Comparison of ENCODE assay signal across 8 mouse cellular contexts in the genomic region with DNA sequence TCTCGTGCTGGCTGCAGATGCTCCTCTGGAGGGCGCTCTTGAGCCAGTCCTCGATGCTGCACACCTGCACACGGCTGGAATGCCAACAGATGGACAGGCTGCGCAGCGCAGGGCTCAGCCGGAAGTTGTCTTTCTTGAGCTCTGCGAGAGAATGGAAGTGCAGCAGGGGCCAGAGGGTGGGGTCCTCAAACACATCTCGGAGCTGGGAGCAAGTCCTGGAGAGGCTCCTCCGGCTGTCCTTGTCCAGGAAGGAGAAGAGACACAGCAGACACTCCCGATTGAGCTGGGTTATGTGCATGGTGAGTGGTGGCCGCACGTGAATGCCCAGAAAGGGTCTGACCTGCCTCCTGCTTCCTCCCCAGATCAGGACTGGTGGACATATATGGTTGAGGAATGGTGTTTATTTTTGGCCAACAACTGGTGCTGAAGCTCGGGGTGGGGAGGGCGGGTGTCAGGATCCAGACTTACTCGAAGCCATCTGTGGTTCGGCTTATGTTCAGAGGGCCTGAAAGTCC. TPM values are rescaled to one million over a fixed set of nuclear protein-coding genes. Genes with fewer than 3 reads are reported as not detected.
DNase-seq lines count a peak whose midpoint lies in the region; ATAC-seq and TF ChIP-seq lines count a peak whose summit lies in the region.

A gene (minus strand): TSS at position 338 of the 515 bp plus-strand sequence.

- no peaks in the 10 kb centered on the region for H3K9me3 ChIP-seq in ES-E14 (ENCODE audit: control insufficient read depth, insufficient read depth, low read depth, low read length)
- no peaks in the 10 kb centered on the region for H3K9me3 ChIP-seq in embryonic facial prominence, embryonic 12.5 days
- H3K9me3 ChIP-seq in heart, embryonic 15.5 days (replicated peaks) = no peaks in the 10 kb centered on the region
- H3K9me3 ChIP-seq in kidney, postnatal 0 days (replicated peaks; ENCODE audit: low read length) = no peaks in the 10 kb centered on the region
- H3K9me3 ChIP-seq in lung, embryonic 16.5 days (ENCODE audit: control insufficient read depth, low read length) = no peaks in the 10 kb centered on the region

- H3K4me2 ChIP-seq in embryonic facial prominence, embryonic 12.5 days (replicated peaks) = no peak within 1 kb of the TSS
- peak within 1 kb of the TSS; percentile 97 for H3K4me2 ChIP-seq in heart, embryonic 15.5 days
- no peak within 1 kb of the TSS for H3K4me2 ChIP-seq in kidney, postnatal 0 days (ENCODE audit: low read length)
- H3K4me2 ChIP-seq in lung, embryonic 16.5 days (ENCODE audit: low read depth, low read length) = peak within 1 kb of the TSS; percentile 23; the same call in 1 of the 2 replicates

- peak; percentile 78 for TF ChIP-seq CTCF in kidney, postnatal 0 days (IDR thresholded peaks at IDR 0.05; ENCODE audit: low read depth)
- TF ChIP-seq CTCF in testis, adult 2 months (IDR thresholded peaks at IDR 0.05; ENCODE audit: control insufficient read depth, insufficient read depth, insufficient replicate concordance, low read depth, low read length) = peak; percentile 66; the same call in 1 of the 2 replicates

- H3K4me1 ChIP-seq in ES-E14 (ENCODE audit: control insufficient read depth in 2 of 2, insufficient read depth in 2 of 2, low read length in 2 of 2, poor library complexity in 1 of 2) = peaks cover 9 to 11% of the 10 kb centered on the region in 2 experiments; a peak in 3 of 4 replicates
- peaks cover 24% of the 10 kb centered on the region for H3K4me1 ChIP-seq in embryonic facial prominence, embryonic 12.5 days
- peaks cover 40% of the 10 kb centered on the region for H3K4me1 ChIP-seq in heart, embryonic 15.5 days (replicated peaks)
- peaks cover 6% of the 10 kb centered on the region; the same call in 1 of the 2 replicates for H3K4me1 ChIP-seq in kidney, postnatal 0 days (replicated peaks; ENCODE audit: insufficient read depth, low read length)
- H3K4me1 ChIP-seq in lung, embryonic 16.5 days (replicated peaks; ENCODE audit: control insufficient read depth, insufficient read depth, low read length) = peaks cover 16% of the 10 kb centered on the region
- peaks cover 21% of the 10 kb centered on the region for H3K4me1 ChIP-seq in testis, adult 2 months (ENCODE audit: control insufficient read depth, insufficient read depth, low read length)

- DNase-seq in A20 (ENCODE audit: low read depth, low spot score) (peak; percentile 46), ES-E14 (ENCODE audit: low read depth, low spot score) (peak; percentile 78)
- DNase-seq in kidney, postnatal 0 days (ENCODE audit: low spot score) = peak; percentile 24
- no peak for DNase-seq in Muller cell, postnatal 12 days (ENCODE audit: inconsistent ontology term)

- peak within 1 kb of the TSS; percentile 73; the same call in 1 of the 2 replicates for H3K27ac ChIP-seq in ES-E14 (ENCODE audit: insufficient read depth, low read depth, low read length, poor library complexity, severe bottlenecking)
- H3K27ac ChIP-seq in embryonic facial prominence, embryonic 12.5 days = peak within 1 kb of the TSS; percentile 92
- peak within 1 kb of the TSS; percentile 98 for H3K27ac ChIP-seq in heart, embryonic 15.5 days
- peak within 1 kb of the TSS; percentile 96 for H3K27ac ChIP-seq in kidney, postnatal 0 days
- H3K27ac ChIP-seq in lung, embryonic 16.5 days (ENCODE audit: low read length) = peak within 1 kb of the TSS; percentile 73
- peak within 1 kb of the TSS; percentile 63 for H3K27ac ChIP-seq in testis, adult 2 months (ENCODE audit: control insufficient read depth, insufficient read depth, low read depth, low read length)

- peaks cover 5% of the 10 kb centered on the region; the same call in 1 of the 2 replicates for H3K36me3 ChIP-seq in ES-E14 (ENCODE audit: control insufficient read depth, insufficient read depth, low read length, poor library complexity, severe bottlenecking)
- H3K36me3 ChIP-seq in embryonic facial prominence, embryonic 12.5 days = peaks cover 48% of the 10 kb centered on the region
- H3K36me3 ChIP-seq in heart, embryonic 15.5 days = peaks cover 32% of the 10 kb centered on the region
- H3K36me3 ChIP-seq in kidney, postnatal 0 days (ENCODE audit: insufficient read depth, low read length) = peaks cover 30% of the 10 kb centered on the region
- H3K36me3 ChIP-seq in lung, embryonic 16.5 days (ENCODE audit: control insufficient read depth, insufficient read depth, low read length) = peaks cover 27% of the 10 kb centered on the region
- no peaks in the 10 kb centered on the region; the same call in 1 of the 2 replicates for H3K36me3 ChIP-seq in testis, adult 2 months (ENCODE audit: control insufficient read depth, insufficient read depth, low read length)

- ATAC-seq in embryonic facial prominence, embryonic 12.5 days (ENCODE audit: insufficient number of reproducible peaks, insufficient read depth, low FRiP score, low TSS enrichment) = no peak
- peak; percentile 21 for ATAC-seq in heart, embryonic 15.5 days (replicated peaks; ENCODE audit: insufficient number of reproducible peaks, insufficient read depth, low FRiP score, low read depth)
- ATAC-seq in kidney, postnatal 0 days (replicated peaks; ENCODE audit: low FRiP score, low read depth) = no peak
- no peak for ATAC-seq in lung, embryonic 16.5 days (ENCODE audit: low read depth)

- no peaks in the 10 kb centered on the region for H3K27me3 ChIP-seq in embryonic facial prominence, embryonic 12.5 days
- H3K27me3 ChIP-seq in heart, embryonic 15.5 days = no peaks in the 10 kb centered on the region
- H3K27me3 ChIP-seq in kidney, postnatal 0 days (ENCODE audit: insufficient read depth, low read length) = no peaks in the 10 kb centered on the region
- H3K27me3 ChIP-seq in lung, embryonic 16.5 days (ENCODE audit: control insufficient read depth, insufficient read depth, low read depth, low read length) = no peaks in the 10 kb centered on the region
- H3K27me3 ChIP-seq in testis, adult 2 months (ENCODE audit: control insufficient read depth, insufficient read depth, low read length) = no peaks in the 10 kb centered on the region

- no peak for TF ChIP-seq POLR2A in testis, adult 2 months (IDR thresholded peaks at IDR 0.05; ENCODE audit: control insufficient read depth, low read depth, low read length)

- whole genome bisulfite sequencing in embryonic facial prominence, embryonic 12.5 days = 72% methylated on average over 17 of the region's 17 CpGs
- 33% methylated on average over 17 of the region's 17 CpGs for WGBS in heart, embryonic 15.5 days
- 58% methylated on average over 16 of the region's 17 CpGs for WGBS in kidney, postnatal 0 days
- WGBS in lung, embryonic 16.5 days = 46% methylated on average over 17 of the region's 17 CpGs

- in situ Hi-C loops in ES-E14 (cut with MboI; ENCODE audit: low sequenced_read_pairs in 2 of 2, unreplicated experiment in 2 of 2) = no loop called here

- H3K9ac ChIP-seq in ES-E14 (ENCODE audit: insufficient read depth, low read depth, low read length, poor library complexity, severe bottlenecking) = peak within 1 kb of the TSS; percentile 57; the same call in 1 of the 2 replicates
- no peak within 1 kb of the TSS for H3K9ac ChIP-seq in embryonic facial prominence, embryonic 12.5 days
- H3K9ac ChIP-seq in heart, embryonic 15.5 days = peak within 1 kb of the TSS; percentile 80
- H3K9ac ChIP-seq in kidney, postnatal 0 days (ENCODE audit: low read depth, low read length) = peak within 1 kb of the TSS; percentile 32; the same call in 1 of the 2 replicates
- peak within 1 kb of the TSS; percentile 22 for H3K9ac ChIP-seq in lung, embryonic 16.5 days (ENCODE audit: low read length)

- H3K4me3 ChIP-seq in ES-E14 (ENCODE audit: insufficient read depth in 1 of 2, low read depth in 1 of 2, low read length in 2 of 2, poor library complexity in 1 of 2, severe bottlenecking in 1 of 2) = peak within 1 kb of the TSS; percentile 22 to 53
- no peak within 1 kb of the TSS for H3K4me3 ChIP-seq in embryonic facial prominence, embryonic 12.5 days
- peak within 1 kb of the TSS; percentile 68 for H3K4me3 ChIP-seq in heart, embryonic 15.5 days
- H3K4me3 ChIP-seq in kidney, postnatal 0 days (replicated peaks; ENCODE audit: low read depth, low read length) = no peak within 1 kb of the TSS
- no peak within 1 kb of the TSS for H3K4me3 ChIP-seq in lung, embryonic 16.5 days (ENCODE audit: low read length)
- peak within 1 kb of the TSS; percentile 30 for H3K4me3 ChIP-seq in testis, adult 2 months (ENCODE audit: control insufficient read depth, low read depth, low read length)

TF ChIP-seq in ES-E14, 5 proteins besides CTCF, POLR2A, EP300 and RAD21:
- peak; percentile 27; the same call in 1 of the 2 replicates for TF ChIP-seq HCFC1 (IDR thresholded peaks at IDR 0.05; ENCODE audit: borderline replicate concordance, insufficient read depth, low read length)
- no peak for TF ChIP-seq MAFK (IDR thresholded peaks at IDR 0.05; ENCODE audit: insufficient read depth, low read depth, low read length)
TF ChIP-seq in ES-E14: peak in this region for 1.

RNA-seq across cellular contexts. Expression of the gene that starts here (rescaled TPM):
- 0.76 and 0.95 TPM in 2 replicates for total RNA-seq in ES-E14 (2012; rRNA removed)
- polyA plus RNA-seq in embryonic facial prominence, embryonic 12.5 days (2016; fragmentation: Nextera tagmentation; extraction: Ambion mirVana) = 2.3 and 2.5 TPM in 2 replicates
- polyA plus RNA-seq in heart, embryonic 15.5 days (2015; fragmentation: Nextera tagmentation; extraction: Ambion mirVana) = 70.3 and 84.7 TPM in 2 replicates
- 2.2 and 3.2 TPM in 2 replicates for polyA plus RNA-seq in kidney, postnatal 0 days (2015; fragmentation: Nextera tagmentation; extraction: Ambion mirVana)
- 4.8 and 5.7 TPM in 2 replicates for polyA plus RNA-seq in lung, embryonic 16.5 days (2015; fragmentation: Nextera tagmentation; extraction: Ambion mirVana)
- polyA plus RNA-seq in testis, adult 2 months (2012; rRNA removed) = 0.38 and 1.2 TPM in 2 replicates

Comparison
In these comparisons a context has a peak if more than half of its experiments do, and no peak if none do; other contexts are left out.
1. RNA of the gene that starts here (polyA plus RNA-seq): 70.3 to 84.7 TPM in heart, embryonic 15.5 days; 4.8 to 5.7 TPM in lung, embryonic 16.5 days, 2.2 to 3.2 TPM in kidney, postnatal 0 days, 2.3 to 2.5 TPM in embryonic facial prominence, embryonic 12.5 days and 0.38 to 1.2 TPM in testis, adult 2 months; every median in the first group is over 10 times any median in the second.
2. Peak in DNase-seq, H3K4me3 ChIP-seq, H3K27ac ChIP-seq and H3K9ac ChIP-seq in ES-E14; RNA of the gene not detected or under 1 TPM.
3. H3K4me3 ChIP-seq: peak in heart, embryonic 15.5 days (single experiment) and testis, adult 2 months (single experiment); none in embryonic facial prominence, embryonic 12.5 days (single experiment), kidney, postnatal 0 days (single experiment) and lung, embryonic 16.5 days (single experiment).
4. H3K4me2 ChIP-seq: peak in heart, embryonic 15.5 days (single experiment) and lung, embryonic 16.5 days (single experiment); none in embryonic facial prominence, embryonic 12.5 days (single experiment) and kidney, postnatal 0 days (single experiment).
5. Peak in every context shown above with its lines, with median percentiles within 50 percentile points of each other: H3K27ac ChIP-seq.